Mouse (Mus musculus) embryonic stem cell, embryonic (primary cell): ENCODE measurements at regions not wholly inside any gene's neighbourhood (a gene's known extent, or its start where the extent isn't known, plus 50 kb on each side); places are given as distances from the start of the nearest gene placed in this dataset.

Experiments
- CTCF ChIA-PET, 4 experiments: fragments of 300-600 bp in 2 of 4; fragments of 350-600 bp in 2 of 4; sonication (Branson Sonifier 250); formaldehyde crosslinking; loops; one replicate each; lab custom pipeline; 2022; ENCODE audit warnings: inconsistent platforms in 2 of 4; lab: Charles Lee
- POLR2A ChIA-PET, 4 experiments: fragments of 300-600 bp in 2 of 4; fragments of 350-600 bp in 2 of 4; sonication (Branson Sonifier 250); formaldehyde crosslinking; loops; one replicate each; lab custom pipeline; 2022; ENCODE audit warnings: antibody characterized with exemption in 4 of 4, inconsistent platforms in 1 of 4; lab: Charles Lee

GRCm38 (mm10) chr4:25337638-25338037 lies 56.0 kb upstream of the Ufl1 start:
- ChIA-PET CTCF (no interaction called here), POLR2A (no interaction called here)
